8 mouse cellular contexts compared by ENCODE assay signal in genomic region chr1:136232986-136233790, GRCm38 (mm10). TPM values are rescaled to one million over a fixed set of nuclear protein-coding genes. Genes with fewer than 3 reads are reported as not detected.
A peak's percentile ranks its signal among the peaks of the same experiment; 100 is the strongest.
DNase-seq lines count a peak whose midpoint lies in the region; ATAC-seq and TF ChIP-seq lines count a peak whose summit lies in the region.

No protein-coding gene starts in this region.

- H3K4me1 ChIP-seq in E14TG2a.4 (replicated peaks; ENCODE audit: low read depth, low read length) = peaks cover 65% of the 10 kb centered on the region
- peaks cover 44% of the 10 kb centered on the region for H3K4me1 ChIP-seq in forebrain, embryonic 16.5 days (replicated peaks; ENCODE audit: control insufficient read depth, insufficient read depth, low read length)
- H3K4me1 ChIP-seq in midbrain, embryonic 11.5 days (ENCODE audit: control insufficient read depth, insufficient read depth, low read length) = peaks cover 48% of the 10 kb centered on the region

- H3K9ac ChIP-seq in forebrain, embryonic 16.5 days (replicated peaks; ENCODE audit: low read depth, low read length) = peak overlapping the region; percentile 65
- peak overlapping the region; percentile 77 for H3K9ac ChIP-seq in midbrain, embryonic 11.5 days (ENCODE audit: low read length)

- no peaks in the 10 kb centered on the region for H3K9me3 ChIP-seq in E14TG2a.4 (ENCODE audit: low read length)
- no peaks in the 10 kb centered on the region for H3K9me3 ChIP-seq in forebrain, embryonic 16.5 days (ENCODE audit: control insufficient read depth, low read length)
- H3K9me3 ChIP-seq in midbrain, embryonic 11.5 days (ENCODE audit: control insufficient read depth, low read length) = no peaks in the 10 kb centered on the region

- intact Hi-C loops in gastrocnemius, adult 2 months (cut with DNase I) = no loop called here
- intact Hi-C loops in gastrocnemius, postnatal 36 days (cut with DNase I) = no loop called here

- H3K4me3 ChIP-seq in gastrocnemius, adult 2 months = peak overlapping the region; percentile 73
- H3K4me3 ChIP-seq in E14TG2a.4 (replicated peaks; ENCODE audit: low read length) = peak overlapping the region; percentile 84
- peak overlapping the region; percentile 72 for H3K4me3 ChIP-seq in forebrain, embryonic 16.5 days (replicated peaks; ENCODE audit: low read length)
- peak overlapping the region; percentile 58 for H3K4me3 ChIP-seq in midbrain, embryonic 11.5 days (ENCODE audit: low read depth, low read length)

- WGBS in forebrain, embryonic 16.5 days = under 1% methylated on average over 23 of the region's 23 CpGs
- WGBS in midbrain, embryonic 11.5 days = under 1% methylated on average over 23 of the region's 23 CpGs

- H3K36me3 ChIP-seq in E14TG2a.4 (ENCODE audit: insufficient read depth, low read length) = no peaks in the 10 kb centered on the region
- no peaks in the 10 kb centered on the region for H3K36me3 ChIP-seq in forebrain, embryonic 16.5 days (ENCODE audit: control insufficient read depth, insufficient read depth)
- no peaks in the 10 kb centered on the region for H3K36me3 ChIP-seq in midbrain, embryonic 11.5 days (ENCODE audit: control insufficient read depth, insufficient read depth, low read length)

- H3K27ac ChIP-seq in gastrocnemius, adult 2 months = no peak overlapping the region
- no peak overlapping the region; the same call in 1 of the 2 replicates for H3K27ac ChIP-seq in forebrain, embryonic 16.5 days (ENCODE audit: low read length)
- H3K27ac ChIP-seq in midbrain, embryonic 11.5 days (ENCODE audit: low read depth, low read length) = peak overlapping the region; percentile 41

- peaks cover 24% of the 10 kb centered on the region for H3K27me3 ChIP-seq in E14TG2a.4 (ENCODE audit: insufficient read depth, low read length)
- H3K27me3 ChIP-seq in forebrain, embryonic 16.5 days (replicated peaks; ENCODE audit: control insufficient read depth, insufficient read depth, low read length) = no peaks in the 10 kb centered on the region
- peaks cover 16% of the 10 kb centered on the region; the same call in 1 of the 2 replicates for H3K27me3 ChIP-seq in midbrain, embryonic 11.5 days (ENCODE audit: control insufficient read depth, insufficient read depth, low read length)

- no peak; the same call in 1 of the 2 replicates for ATAC-seq in forebrain, embryonic 16.5 days
- ATAC-seq in midbrain, embryonic 11.5 days (ENCODE audit: low FRiP score) = peak; percentile 11
- no peak for ATAC-seq in activated CD4-positive, CD25-positive, alpha-beta regulatory T cell, adult 4 months

- no peak for TF ChIP-seq CTCF in gastrocnemius, adult 2 months (IDR thresholded peaks at IDR 0.05)
- TF ChIP-seq CTCF in E14TG2a.4 (conservative IDR thresholded peaks at IDR 0.05; ENCODE audit: low read length) = no peak

- DNase-seq in gastrocnemius, adult 2 months = no peak
- no peak for DNase-seq in gastrocnemius, postnatal 36 days
- peak; percentile 95 for DNase-seq in midbrain, embryonic 11.5 days (ENCODE audit: low spot score, missing footprints)
- DNase-seq in adrenal gland, adult 8-10 months = no peak
- DNase-seq in urinary bladder, postnatal 10 days (ENCODE audit: low spot score) = no peak

- H3K4me2 ChIP-seq in forebrain, embryonic 16.5 days (ENCODE audit: low read length) = peak overlapping the region; percentile 88
- H3K4me2 ChIP-seq in midbrain, embryonic 11.5 days = peak overlapping the region; percentile 70

RNA-seq across cellular contexts. Expression of gene Inava, which starts 0.9 kb away (rescaled TPM):
- total RNA-seq in gastrocnemius, adult 2 months (2021) = not detected
- total RNA-seq in gastrocnemius, postnatal 36 days (2021) = not detected
- 4.2 and 5.2 TPM in 2 replicates for polyA plus RNA-seq in forebrain, embryonic 16.5 days (2015; fragmentation: Nextera tagmentation; extraction: Ambion mirVana)
- 10.8 and 12.7 TPM in 2 replicates for polyA plus RNA-seq in midbrain, embryonic 11.5 days (2014; fragmentation: Nextera tagmentation; extraction: Ambion mirVana)
- polyA plus RNA-seq in activated CD4-positive, CD25-positive, alpha-beta regulatory T cell, adult 4 months (2017; shearing (Covaris generic)) = not detected
- total RNA-seq in adrenal gland, adult 8-10 months (2022) = under 1 TPM in 1 of 4 experiments, not detected in 3; 0.08 TPM

RNA-seq across cellular contexts. Expression of gene Mroh3, which starts 20.6 kb away (rescaled TPM):
- total RNA-seq in gastrocnemius, adult 2 months (2021) = not detected
- not detected for total RNA-seq in gastrocnemius, postnatal 36 days (2021)
- polyA plus RNA-seq in forebrain, embryonic 16.5 days (2015; fragmentation: Nextera tagmentation; extraction: Ambion mirVana) = 0.16 TPM in 1 of 2 replicates, not detected in the other
- 0.73 and 0.75 TPM in 2 replicates for polyA plus RNA-seq in midbrain, embryonic 11.5 days (2014; fragmentation: Nextera tagmentation; extraction: Ambion mirVana)
- not detected for polyA plus RNA-seq in activated CD4-positive, CD25-positive, alpha-beta regulatory T cell, adult 4 months (2017; shearing (Covaris generic))
- not detected for total RNA-seq in adrenal gland, adult 8-10 months (2022)

RNA-seq across cellular contexts. Expression of gene Gpr25, which starts 27.5 kb away (rescaled TPM):
- total RNA-seq in gastrocnemius, adult 2 months (2021) = not detected
- total RNA-seq in gastrocnemius, postnatal 36 days (2021) = not detected
- polyA plus RNA-seq in forebrain, embryonic 16.5 days (2015; fragmentation: Nextera tagmentation; extraction: Ambion mirVana) = not detected in 2 replicates
- not detected in 2 replicates for polyA plus RNA-seq in midbrain, embryonic 11.5 days (2014; fragmentation: Nextera tagmentation; extraction: Ambion mirVana)
- polyA plus RNA-seq in activated CD4-positive, CD25-positive, alpha-beta regulatory T cell, adult 4 months (2017; shearing (Covaris generic)) = not detected
- total RNA-seq in adrenal gland, adult 8-10 months (2022) = under 1 TPM in 1 of 4 experiments, not detected in 3; 0.38 TPM
